Mouse (Mus musculus) granulocyte monocyte progenitor cell, adult 5-6 weeks (primary cell): Measurements from ENCODE around the gene 2010111I01Rik. TPM values are rescaled to one million over a fixed set of nuclear protein-coding genes. Genes with fewer than 3 reads are reported as not detected.

ENCODE experiments used
- ATAC-seq: replicated peaks from 2 replicates; pipeline ENCODE4 v1.8.0; 2016; ENCODE audit warnings: mild to moderate bottlenecking, moderate TSS enrichment, inconsistent platforms; ENCODE audit not compliant: poor library complexity, severe bottlenecking
- total RNA-seq, 2 experiments: library from RNA; stranded (forward) in 1 of 2; stranded (reverse) in 1 of 2; fragments of 200-712, 200-1000 nt in 1 of 2; fragments of >200 nt in 1 of 2; fragmentation: Nextera tagmentation in 1 of 2; gene quantifications; 2 replicates each; pipeline ENCODE4 v1.2.3; 2014 to 2017

Gene 2010111I01Rik
- total RNA-seq, 2 experiments from 2014 or later: 61.9 to 86.8 TPM

DNA sequence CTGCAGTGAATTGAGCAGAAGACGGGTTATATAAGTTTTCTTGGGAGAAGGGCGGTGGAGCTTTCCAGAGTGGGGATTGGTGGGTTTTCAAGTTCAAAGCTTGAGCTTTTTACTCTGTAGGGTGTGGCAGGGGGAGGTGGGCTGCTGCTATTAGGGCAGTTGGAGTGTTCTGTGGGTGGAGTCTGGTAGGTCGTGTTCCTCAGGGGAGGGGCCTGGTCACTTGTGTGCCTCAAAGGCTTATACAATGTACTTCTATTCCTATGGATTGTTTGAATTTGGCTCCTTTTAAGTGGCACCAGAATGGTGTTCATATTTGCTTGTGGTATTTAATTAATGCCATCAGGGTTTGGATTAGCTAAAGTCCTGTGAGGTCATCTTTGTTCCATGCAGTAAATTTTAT is 12.6 kb upstream of the 2010111I01Rik start:
- ATAC-seq: 0 out of 2 replicates have a peak, but pooled peaks have one; percentile 1

DNA sequence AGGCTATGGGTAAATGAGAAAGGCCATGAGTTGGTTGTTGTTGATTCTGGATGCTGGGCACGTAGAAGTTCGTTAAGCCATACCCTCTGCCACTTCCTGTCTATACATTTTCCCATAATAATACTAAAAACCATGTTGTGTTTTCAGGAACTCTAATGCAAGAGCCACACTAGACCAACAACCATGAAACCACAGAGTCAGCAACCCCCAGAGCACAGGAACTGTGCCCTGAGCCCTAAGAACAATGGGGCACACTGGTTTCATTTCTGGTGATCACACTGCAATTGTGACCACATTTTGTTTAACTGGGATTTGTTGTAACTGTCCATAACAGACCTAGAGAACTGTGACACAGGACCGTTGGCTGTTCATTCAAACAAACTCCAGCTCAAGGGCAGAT is 12.1 kb upstream of the 2010111I01Rik start:
- peak; percentile 61 for ATAC-seq

DNA sequence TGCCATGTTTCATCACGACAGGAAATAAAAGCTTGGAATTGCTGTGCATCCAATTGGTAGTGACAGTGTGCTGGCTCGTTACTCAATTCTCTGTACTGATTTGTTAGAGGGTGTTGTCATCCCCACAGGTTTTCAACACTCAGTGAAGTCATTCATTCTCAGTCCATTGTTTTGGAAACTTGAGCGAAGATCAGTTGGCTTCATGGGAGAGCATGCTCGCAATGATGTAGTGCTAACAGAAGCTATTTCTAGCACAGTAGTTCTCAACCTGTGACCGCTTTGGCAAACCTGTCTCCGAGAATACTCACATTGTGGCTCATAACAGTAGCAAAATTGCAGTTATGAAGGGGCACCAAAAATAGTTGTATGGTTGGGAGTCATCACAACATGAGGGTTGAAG is 8.7 kb upstream of the 2010111I01Rik start:
- peak; percentile 36 for ATAC-seq

DNA sequence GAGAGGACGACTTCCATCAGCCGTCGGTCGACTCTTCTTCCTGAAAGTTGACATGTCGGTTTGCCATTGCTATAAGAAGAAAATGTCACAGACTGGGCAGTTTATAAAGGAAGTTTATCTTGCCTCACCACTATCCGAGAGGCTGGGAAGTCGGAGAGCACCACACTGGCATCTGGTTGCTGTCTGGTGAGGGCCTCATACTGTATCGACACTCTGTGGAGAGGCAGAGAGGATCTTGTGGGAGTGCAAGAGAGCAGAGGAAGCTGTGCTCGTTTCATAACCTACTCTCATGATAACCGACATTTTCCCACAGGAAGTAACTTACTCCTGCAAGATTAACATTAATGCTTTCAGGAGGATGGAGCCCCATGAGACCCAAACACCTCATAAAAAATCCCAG is 7.9 kb upstream of the 2010111I01Rik start:
- peak; percentile 73 for ATAC-seq

DNA sequence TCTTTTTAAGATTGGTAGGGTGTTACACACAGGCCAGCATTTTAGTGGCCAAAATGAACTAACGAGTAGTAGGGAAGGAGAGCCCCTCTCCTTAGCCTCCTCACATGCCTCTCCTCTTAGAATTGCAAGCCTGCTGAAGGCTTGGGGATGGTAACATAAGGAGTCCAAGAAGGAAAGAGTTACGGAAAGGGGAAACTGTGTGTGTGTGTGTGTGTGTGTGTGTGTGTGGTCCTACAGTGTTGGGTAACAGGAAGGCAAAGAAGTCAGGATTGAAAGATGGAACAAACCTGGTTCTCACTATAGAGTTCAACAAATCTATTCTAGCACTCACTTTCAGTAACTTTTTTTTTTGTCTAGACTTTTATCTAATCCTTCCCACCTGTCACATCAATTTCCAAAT is 1.3 kb upstream of the 2010111I01Rik start:
- peak; percentile 54 for ATAC-seq

DNA sequence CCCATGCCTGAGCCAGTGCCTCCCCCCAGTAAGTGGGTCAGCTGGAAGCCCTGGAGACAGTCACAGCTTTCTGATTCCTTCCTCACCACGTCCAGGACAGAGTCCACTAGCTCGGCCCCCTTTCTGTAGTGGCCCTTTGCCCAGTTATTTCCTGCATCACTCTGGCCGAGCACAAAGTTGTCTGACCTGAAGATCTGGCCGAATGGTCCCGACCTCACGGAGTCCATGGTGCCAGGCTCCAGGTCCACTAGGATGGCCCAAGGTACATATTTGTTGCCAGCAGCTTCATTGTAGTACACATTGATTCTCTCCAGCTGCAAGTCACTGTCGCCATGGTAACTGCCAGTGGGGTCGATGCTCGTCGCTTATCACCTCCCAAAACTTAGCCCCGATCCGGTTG is 3.5 kb downstream of the 2010111I01Rik start:
- ATAC-seq: no peak

DNA sequence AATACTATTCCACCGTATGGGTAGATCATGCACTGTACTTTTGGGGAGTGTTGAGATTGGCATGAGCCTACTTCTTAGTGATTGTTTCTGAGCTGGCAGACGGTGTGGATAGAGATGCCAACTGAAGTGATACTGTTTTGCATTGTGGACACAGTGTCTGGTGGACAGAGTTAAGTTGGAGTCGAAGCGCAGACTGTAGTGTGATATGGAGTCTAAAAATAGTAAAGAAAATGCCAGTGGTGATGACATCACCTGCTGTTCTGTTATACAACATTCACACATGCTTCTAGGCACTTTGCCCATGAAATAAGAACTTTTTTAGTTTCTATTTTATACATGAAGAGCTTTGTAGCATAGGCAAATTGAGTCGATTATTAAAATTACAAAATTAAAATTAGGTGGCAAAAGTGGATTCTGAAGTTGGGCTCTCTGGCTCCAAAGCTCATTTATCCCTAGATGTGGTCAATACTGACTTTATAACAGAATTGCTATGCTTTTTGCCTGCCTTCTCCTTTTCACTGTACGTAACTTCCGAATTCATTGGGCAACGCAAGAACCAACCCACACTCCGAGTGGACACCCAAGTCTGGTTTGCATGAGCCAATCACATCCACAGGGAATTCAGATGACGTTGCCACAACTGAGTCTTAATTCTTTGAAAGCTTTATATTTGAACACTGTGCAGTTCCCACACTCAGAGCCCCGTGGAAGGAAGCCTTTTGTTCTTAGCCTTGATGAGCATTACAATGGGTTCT is 6.0 kb downstream of the 2010111I01Rik start:
- ATAC-seq: peak; percentile 95

DNA sequence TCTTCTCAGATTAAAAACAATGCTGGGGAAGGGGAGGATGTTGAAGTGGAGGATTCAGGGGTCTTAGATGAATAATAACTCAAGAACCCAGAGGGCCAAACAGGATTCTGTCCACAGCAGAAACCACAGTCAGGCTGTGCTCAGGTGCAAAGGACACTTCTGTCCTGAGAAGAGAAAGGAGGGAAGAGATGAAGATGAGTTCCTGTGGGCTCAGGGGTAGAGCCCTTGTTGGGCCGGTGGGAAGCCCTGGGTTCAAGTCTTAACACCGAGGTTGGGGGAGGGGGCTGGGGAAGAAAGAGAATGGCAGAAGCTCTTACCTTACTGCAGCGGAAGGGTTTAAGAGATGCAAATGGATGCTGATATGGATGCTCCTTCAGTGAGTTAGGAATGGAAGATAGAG is 7.7 kb downstream of the 2010111I01Rik start:
- no peak for ATAC-seq

DNA sequence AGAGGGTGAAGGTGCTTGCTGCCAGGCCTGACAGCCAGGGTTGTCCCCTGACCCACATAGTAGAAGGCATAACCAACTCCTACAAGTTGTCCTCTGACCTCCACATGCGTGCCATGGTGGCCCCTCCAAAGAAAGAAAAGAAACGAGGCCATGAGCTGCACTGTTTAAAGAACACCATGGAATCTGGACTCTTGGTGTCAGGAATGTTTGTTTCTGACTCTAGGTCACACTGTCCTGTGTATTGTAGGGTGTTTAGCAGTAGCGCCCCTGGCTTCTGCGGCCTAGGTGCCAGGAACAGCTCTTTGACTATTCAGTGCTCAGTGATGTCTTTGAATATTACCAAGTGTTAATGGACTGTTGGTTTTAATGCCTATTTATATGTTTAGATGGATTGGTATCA is 8.4 kb downstream of the 2010111I01Rik start:
- ATAC-seq: no peak

DNA sequence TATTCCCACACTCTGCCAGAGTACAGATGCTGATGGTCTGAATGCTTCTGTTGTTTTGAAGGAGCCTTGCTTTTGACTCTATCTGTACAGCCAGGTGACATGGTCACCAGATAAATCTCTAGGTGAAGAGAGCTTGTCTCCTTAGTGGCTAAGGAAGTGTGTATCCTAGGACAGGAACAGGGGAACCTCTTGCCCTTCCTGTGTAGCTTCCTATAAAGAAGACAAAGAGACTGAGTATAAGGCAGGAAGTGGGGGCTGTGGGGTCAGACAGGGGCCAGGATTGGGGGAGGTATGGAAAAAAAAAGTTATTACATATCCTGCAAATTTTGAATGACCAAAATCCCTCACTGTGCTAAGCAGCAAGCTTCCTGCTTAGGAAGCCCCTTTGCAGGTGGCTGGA is 13.4 kb downstream of the 2010111I01Rik start:
- peak; percentile 58 for ATAC-seq

DNA sequence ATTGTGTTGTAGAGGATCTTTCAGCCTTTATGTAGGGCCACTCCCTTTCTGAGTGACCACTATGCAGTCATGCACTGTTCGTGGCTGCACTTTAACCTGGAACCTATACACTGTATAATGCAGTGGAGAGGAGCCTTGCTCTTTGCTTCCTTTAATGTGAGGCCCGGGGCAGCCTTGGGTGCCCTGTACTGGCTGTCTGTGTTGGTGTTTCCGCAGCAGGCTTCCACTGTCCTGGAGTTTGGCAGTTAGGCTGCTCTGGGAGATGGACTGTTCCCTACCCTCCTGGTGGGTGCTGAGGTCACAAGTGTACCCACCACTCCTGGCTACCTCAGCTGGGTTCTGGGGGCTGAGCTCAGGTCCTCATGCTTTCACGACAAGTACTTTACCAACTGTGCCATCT is 14.1 kb downstream of the 2010111I01Rik start:
- 0 out of 2 replicates have a peak, but pooled peaks have one; percentile 20 for ATAC-seq

DNA sequence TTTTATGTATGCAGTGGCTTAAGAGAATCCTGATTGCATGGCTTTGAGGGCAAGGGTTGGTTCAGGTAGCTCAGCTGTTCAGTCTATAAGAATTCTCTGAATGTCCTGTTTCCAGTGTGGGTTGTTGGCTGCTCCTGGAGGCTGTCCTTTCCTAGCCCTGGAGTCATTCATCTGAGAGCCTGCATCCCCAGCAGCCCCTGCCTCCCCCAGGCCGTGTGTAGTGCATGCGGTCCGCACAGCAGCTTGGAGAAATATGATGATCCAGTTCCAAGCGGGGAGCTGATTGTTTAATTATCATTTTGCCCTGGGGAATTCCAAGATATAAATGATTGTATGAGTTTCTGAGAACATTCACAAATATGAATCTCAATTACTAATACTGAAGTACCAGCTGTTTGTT is 14.5 kb downstream of the 2010111I01Rik start:
- no peak for ATAC-seq

DNA sequence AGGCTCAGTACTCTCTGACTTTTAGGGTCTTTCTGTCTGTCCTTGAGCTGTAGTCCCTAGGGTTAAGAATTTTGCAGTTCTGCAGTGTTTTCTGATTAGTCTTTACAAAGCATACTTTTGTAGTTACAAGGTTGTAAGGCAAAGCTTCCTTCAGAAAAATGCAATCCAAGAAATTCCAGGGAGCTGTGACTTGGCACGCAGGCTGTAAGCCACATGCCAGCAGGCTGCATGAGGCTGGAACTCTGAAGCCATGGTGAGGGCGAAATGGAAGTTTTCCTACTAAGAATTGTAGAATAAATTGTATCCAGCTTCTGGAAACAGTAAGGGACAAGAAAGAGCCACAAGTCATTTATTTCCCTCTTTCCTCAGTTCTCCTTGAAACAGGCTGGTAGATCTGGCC is 15.4 kb downstream of the 2010111I01Rik start:
- no peak for ATAC-seq

DNA sequence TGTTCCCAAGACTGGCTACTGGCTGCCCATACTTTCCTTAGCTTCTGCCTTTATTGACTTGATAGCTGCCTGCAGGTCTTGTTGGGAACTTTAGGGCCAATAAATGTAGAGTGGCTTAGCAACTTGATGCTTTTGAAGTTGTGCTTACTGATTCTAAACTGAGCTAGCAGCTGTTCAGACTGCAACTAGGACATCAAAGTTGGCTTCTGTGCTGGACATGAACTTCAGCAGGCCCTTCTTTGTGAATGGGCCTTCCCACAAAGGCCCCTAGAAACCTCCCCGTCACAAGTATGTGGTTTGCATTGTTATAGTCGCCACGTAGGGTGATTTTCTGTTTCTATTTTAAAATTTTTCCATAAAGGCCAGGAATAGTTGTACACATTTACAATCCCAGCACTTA is 19.8 kb downstream of the 2010111I01Rik start:
- no peak for ATAC-seq

DNA sequence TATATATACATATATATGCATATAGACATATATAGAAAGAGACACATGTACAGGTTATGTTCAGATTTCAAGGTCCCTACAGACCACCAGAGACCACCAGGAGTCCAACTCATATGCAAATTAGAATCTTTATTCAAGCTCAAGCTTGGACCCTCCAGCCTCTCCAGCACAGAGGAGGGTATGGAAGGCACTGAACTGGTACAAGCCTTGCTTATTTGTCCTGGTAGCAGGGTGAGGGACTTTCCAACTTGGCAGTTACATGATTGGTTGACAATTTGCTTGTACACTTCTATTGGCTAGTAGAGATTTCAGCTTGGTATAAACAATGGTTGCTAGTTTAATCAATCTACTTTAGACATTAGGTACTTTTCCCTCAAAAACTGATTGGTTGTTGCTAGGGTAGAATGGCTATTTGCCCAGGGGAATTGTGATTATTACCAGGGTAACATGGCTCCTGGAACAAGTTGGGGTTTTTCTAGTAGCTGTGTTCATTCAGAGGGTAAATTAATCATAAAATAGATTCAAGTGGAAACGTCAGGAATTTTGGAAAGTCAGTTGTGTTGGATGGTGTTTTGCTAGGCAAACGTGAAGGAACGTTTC is 25.3 kb downstream of the 2010111I01Rik start:
- ATAC-seq: no peak

DNA sequence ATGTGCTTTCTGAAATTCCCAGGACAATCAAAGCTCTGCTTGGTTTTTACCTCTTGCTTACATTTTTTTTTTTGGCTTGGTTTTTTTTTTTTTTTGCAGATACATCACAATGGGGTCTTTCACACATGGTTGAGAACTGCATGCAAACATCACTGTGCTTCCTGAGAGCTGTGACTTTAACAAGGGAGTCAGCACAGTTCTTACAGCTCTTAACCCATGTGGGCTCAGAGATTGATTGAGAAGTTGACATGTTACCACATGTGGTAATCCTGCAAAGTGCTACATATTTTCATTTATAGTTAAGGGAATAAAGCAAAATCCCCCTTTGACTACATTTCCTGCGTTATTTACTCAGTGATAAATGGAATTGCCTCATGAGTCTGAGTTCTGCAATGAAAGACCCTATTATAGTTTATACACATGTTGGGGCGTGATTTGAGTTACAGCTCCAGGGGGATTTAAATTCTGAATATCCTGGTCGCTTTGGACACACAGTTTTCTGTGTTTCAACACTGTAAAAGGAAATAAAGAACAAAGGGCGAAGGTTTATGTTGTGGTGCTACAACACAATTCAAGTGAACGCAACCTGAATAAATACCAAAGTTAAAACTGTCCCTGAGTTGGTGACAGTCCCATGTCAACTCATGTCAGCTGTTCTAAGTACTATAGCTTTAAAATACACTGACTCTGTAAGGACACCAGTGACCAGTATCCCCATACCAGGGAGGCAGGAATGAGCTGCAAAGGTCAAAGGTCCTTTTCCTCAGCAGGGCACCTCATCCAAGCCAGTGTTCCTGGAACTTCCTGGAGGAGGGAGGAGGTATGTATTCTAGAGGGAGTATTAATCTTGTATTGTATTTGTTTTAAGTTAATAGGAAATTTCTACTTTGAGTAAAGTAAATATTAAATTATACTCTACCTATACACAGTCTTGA is 29.1 kb downstream of the 2010111I01Rik start:
- ATAC-seq: no peak

DNA sequence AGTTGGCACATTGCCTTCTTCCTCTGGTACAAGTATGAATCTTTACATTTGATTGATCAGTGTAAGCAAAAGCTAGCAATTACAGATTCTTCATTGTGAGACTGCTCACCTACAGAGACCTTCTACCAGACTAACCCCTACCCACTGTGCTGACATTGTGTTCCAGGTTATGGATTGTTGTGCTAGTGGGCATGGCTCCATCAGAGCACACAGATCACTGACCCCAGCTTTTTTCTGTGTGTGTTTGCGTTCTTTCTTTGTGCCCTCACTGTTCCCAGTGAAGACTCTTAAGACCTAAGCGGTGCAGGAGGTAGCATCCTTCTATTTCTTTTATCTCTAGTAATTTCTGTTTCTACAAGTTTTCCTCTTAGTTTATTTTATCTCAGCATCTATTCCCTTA is 32.1 kb downstream of the 2010111I01Rik start:
- no peak for ATAC-seq

DNA sequence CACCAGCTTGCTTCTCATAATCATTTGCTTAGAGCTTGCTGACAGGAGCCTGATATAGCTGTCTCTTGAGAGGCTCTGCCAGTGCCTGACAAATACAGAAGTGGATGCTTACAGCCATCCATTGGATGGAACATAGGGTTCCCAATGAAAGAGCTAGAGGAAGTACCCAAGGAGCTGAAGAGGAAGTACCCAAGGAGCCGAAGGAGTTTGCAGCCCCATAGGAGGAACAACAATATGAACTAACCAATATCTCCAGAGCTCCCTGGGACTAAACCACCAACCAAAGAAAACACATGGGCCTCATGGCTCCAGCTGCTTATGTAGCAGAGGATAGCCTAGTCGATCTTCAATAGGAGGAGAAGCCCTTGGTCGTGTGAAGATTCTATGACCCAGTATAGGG is 42.8 kb downstream of the 2010111I01Rik start:
- peak; percentile 78 for ATAC-seq

DNA sequence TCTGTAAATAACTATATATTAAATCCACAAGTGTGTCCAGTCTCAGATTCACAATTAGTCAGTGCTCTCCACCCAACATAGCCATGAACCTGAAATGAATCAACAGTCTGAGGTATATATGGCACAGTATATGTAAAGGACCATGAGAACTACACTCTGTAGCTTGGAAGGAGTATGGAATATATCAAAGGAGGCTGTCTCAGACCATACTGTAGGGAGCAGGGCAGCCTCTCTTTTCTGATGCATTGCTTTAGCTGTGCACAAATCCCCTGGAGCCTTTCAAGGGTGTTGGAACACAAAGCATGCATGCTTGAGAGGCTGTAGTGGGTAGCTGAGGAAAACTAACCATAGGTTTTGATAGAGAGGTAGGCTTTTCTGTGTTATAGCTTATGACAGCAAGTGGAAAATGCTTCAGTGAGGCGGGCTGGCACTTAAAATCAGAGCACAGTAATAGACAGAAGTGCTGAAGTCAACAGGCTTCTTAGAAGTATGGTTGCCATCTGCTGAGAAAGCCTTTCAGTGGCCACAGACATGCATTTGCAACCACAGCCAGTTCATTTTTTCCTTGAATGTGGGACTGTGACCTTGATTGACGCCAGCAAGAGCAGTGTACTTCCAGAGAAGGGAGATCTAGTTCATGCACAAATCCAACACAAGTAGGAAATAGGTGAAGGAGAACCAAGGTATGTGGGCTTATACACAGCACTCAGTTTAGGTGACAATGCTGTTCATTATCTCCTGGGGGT is 45.8 kb downstream of the 2010111I01Rik start:
- no peak for ATAC-seq

DNA sequence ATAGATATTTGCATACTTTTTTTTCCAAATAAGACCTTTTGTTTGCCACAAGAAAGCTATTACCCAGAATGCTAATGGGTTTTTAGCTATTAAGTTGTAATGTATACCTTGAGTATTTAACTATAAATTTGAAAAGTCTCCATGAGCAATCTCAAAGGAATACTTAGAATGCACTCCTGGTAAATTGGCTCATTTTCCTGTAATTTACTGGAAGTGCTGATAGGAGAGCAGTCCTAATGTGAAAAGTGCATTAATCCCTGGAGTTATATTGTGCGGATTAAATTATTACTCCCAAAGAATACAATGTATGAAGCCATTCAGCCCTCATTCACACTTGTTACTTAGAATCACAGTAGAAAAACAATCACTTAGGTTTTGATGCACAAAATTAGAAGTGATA is 49.7 kb downstream of the 2010111I01Rik start:
- no peak for ATAC-seq
